Mouse (Mus musculus) right cerebral cortex, adult 2 months (tissue): ENCODE measurements around the gene Hipk4.

Experiments used
- DNase-seq, 2 experiments: peaks; one replicate each; pipeline ENCODE4 v3.0.0; 2021 to 2022; ENCODE audit warnings: low spot score in 2 of 2

Gene Hipk4

DNA sequence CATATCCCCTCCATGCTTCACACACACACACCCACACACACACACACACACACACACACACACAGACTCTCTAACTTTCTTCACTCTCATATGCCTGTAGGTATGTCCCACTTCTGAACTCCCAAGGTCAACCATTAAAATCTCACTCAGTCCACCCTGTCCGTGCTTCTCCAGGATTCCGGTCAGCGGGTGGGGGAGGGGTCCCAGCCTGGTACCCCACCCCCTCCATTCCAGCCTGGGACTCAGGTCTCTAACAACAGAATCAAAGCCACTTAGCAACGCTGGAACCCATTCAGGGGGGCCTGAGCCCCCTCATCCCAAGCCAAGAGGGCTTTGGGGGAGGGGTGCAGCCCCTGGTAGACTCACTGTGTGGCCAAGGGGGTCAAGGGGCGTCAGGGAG lies at the start of gene Hipk4:
Gene Hipk4, plus strand, starts transcription at position 301 of the 400 bp plus-strand sequence.
- DNase-seq = no peak

DNA sequence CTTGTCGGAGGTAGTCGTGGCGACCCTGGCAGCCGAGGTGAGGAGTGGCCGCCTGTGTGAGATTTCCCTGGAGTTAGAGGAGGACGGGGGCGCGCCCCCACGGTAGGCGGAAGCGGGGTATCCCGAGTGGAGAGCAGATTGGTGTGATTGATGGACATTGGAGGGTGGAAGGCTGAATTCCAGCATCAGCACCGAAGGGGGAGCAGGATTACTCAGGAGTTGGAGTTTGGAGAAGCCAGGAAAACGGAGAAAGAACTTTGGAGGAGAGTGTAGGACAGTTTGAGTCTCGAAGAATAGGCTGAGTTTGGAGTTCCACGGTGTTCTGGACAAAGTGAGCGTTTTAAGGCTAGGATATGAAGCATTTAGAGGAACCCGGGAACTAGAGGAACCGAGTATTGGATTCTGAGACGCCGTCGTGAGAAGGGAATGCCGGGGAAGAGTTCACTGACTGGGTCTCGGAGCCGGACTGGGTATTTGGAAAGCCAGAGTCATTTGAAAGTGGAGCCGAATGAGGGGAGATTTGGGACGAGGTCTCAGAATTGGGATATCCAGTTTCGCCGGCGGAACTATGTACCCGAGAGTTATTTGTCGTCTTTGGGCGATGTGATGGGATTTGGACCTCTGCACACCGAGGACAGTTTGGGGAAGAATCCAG lies 49.1 kb upstream of the Hipk4 start:
- DNase-seq = no peak

DNA sequence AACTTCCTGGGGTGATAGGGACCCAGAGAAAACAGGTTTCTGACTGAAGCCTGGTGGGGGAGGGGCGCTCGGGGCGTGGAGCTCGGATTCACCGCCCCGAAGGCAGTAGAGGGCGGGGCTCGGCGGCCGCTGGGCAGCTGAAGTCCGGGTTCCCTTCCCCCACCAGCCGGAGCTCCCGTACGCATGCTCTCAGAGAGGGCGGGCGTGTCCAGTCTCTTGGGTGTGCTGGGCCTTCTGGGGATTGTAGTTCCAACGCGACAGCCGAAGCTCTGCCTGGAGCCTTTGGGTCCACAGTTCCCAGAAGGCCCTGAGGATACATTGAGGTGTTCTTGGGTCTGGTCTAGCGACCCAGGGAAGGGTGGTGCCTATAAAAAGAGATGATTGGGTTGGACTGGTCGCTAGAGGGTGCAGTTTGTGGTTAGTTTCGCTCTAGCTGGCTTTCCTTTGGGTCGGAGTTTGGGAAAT lies 48.5 kb upstream of the Hipk4 start:
- DNase-seq = peak; percentile 96 to 99

DNA sequence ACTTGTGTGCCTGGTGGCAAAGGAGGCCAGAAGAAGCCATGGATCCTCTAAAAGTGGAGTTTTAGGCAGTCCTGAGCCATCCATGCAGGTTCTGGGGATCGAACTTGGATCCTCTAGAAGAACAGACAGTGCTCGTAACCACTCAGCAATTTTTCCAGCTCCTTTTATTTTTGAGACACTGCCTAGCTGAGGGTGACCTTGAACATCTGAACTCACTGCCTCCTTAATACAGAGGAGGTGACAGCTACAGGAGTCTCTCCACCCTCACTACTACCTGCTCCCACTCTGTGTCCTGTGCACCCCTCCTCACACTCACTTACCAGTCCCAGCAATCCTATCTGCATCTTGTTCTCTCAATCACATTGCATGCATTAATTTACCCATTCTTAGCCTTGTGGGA lies 47.5 kb upstream of the Hipk4 start:
- no peak for DNase-seq

DNA sequence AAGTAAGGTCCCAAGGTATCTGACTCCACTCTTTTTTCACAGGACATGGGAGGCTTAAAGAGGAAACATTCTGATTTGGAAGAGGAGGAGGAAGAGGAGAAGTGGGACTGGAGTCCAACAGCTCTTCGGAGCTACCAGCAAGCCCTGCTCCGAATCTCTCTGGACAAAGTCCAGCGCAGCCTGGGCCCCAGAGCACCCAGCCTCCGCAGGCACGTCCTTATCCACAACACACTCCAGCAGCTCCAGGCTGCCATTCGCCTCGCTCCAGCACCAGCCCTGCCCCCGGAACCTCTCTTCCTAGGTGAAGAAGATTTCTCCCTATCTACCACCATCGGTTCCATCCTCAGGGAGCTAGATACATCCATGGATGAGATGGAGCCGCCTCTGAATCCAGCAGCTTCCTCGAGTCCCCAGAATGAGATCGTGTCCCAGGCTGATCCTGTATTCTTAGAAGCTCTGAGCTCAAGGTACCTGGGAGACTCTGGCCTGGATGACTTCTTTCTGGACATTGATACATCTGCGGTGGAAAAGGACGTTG lies 46.9 kb upstream of the Hipk4 start:
- DNase-seq = no peak

DNA sequence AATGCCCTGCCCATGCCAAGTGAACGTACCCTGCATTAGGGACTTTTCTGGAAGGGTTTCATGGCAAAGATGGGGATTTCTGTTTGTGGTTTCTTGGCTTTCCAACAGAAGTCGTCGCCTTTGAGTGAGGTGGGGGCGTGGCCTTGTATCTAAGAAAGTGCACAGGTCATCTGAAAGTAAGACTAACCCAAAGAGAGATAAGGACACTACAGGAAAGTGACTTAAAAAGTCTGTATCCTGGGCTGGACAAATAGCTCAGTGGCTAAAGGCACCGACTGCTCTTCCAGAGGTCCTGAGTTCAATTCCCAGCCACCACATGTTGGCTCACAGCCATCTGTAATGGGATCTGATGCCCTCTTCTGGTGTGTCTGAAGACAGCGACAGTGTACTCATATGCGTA lies 44.5 kb upstream of the Hipk4 start:
- DNase-seq = no peak

DNA sequence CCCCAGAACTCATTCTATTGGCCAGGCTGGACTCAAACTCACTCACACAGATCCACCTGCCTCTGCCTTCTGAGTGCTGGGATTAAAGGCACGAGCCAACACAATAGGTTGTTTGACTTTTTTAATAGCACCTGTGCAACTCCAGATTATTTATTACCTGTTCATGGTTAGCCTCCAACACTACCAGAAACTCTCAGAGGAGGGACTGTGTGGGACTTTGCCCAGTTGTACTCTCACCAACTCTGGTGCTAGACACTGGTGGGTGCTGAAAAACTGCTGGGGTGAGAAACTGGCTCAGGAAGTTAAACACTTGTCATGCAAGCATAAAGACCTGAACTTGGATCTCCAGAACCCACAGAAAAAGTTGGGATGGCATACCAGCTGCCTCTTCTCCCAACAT lies 43.3 kb upstream of the Hipk4 start:
- DNase-seq = no peak

DNA sequence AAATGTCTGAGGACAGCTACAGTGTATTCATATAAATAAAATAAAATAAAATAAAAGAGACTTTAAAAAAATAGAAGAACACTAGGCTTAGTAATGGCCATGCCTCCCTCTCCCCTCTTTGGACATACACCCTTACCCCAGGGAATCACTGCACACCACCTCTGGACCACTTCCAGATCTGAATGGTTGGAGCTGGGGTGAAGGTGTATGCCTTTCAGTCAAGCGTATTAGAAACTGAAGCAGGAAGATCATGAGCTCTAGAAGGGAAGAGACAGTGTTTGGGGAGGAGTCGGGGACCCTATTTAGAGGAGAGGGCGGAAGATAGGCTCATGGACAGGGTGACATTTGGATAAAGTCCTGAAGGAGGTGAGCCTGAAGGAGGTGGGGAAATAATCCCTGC lies 42.6 kb upstream of the Hipk4 start:
- DNase-seq = no peak

DNA sequence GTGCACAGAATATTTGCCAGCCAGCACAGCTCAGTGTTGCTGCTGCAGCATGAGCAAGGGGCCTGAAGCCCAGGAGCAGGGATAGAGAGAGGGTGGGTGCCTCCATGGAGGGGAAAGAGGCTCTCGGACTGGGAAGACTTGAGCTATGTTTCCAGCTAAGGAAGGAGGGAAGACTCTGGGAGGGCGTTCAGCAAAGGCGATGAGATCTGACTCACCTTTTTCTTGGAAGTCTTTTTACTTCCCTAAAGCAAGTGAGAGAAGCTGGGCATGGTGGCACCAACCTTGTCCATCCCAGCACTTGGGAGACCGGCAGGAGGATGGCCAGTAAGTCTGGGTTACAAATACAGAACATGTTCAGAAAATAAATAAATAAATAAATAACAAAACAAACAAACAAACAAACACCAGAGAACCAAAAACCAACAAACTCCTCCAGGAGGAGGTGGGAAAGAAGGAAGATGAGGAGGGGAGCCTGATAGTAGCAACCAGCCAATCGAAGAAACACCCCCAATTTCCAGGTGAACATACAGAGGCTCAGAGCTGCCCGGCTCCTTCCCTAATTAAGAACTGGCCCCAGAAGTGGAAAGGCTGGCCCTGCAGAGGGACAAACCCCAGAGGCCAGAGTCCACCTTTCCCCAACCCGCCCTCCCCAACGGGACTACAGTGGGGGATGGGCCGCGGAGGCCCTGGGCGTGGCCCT lies 42.0 kb upstream of the Hipk4 start:
- DNase-seq = peak in 1 of 2 experiments; percentile 10

DNA sequence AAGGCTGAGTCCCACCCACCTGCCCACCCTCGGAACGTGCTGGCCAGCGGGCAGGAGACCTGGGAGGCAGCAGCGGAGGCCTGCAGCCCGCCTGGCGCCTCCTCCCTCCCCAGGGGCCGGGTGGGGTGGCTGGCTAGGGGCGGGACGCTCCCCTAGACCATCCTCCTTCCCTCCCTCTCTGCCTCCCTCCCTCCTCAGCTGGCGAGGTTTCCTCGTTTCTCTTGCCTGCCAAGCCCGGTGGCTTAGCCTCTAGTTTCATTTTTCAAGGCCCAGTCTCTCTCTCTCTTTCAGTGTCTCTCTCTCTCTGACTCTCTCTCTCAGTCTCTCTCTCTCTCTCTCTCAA lies 41.5 kb upstream of the Hipk4 start:
- DNase-seq = peak; percentile 54 to 61

DNA sequence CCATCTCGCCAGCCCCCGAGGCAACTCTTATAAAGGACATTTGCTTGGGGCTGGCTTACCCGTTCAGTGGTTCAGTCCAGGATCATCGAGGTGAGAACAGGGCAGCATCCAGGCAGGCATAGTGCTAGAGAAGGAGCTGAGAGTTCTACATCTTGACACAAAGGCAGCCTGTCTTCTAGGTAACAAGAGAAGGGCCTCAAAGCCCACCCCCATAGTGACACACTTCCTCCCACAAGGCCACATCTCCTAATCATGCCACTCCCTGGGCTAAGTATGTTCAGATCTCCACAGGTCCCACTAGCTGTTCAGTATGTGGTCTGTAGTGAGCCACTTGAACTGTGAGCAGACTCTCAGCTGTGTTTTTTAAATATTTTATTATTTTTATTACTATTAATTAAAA lies 39.2 kb upstream of the Hipk4 start:
- DNase-seq = no peak

DNA sequence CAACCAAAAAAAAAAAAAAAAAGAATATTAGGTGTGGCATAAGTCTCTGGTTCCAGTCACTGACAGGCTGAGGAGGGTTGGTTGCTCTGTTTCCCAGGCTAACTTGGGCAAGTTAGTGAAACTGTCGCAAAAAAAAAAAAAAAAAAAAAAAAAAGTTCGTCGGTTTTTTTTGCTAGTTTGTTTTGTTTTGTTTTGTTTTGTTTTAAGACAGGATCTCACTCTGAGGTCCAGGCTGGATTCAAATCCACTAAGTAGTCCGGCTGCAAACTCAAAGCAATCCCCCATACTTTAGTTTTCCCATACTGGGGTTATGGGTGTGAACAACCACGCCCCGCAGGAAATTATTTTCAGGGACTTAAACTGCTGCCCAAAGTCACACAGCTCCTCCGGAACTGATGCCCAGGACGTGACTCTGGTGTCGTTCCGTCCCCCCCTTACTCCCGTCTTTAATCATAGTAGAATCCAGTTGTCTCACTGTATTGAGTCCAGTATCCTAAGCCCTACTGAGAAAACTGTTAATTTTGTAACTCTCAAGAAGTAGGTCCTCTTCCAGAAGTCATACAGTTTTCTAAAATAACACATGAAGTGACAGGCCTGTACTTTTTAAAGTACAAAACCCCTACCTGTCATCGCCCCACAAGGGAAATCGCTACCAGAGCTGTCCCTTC lies 36.8 kb upstream of the Hipk4 start:
- DNase-seq = peak; percentile 7 to 15

DNA sequence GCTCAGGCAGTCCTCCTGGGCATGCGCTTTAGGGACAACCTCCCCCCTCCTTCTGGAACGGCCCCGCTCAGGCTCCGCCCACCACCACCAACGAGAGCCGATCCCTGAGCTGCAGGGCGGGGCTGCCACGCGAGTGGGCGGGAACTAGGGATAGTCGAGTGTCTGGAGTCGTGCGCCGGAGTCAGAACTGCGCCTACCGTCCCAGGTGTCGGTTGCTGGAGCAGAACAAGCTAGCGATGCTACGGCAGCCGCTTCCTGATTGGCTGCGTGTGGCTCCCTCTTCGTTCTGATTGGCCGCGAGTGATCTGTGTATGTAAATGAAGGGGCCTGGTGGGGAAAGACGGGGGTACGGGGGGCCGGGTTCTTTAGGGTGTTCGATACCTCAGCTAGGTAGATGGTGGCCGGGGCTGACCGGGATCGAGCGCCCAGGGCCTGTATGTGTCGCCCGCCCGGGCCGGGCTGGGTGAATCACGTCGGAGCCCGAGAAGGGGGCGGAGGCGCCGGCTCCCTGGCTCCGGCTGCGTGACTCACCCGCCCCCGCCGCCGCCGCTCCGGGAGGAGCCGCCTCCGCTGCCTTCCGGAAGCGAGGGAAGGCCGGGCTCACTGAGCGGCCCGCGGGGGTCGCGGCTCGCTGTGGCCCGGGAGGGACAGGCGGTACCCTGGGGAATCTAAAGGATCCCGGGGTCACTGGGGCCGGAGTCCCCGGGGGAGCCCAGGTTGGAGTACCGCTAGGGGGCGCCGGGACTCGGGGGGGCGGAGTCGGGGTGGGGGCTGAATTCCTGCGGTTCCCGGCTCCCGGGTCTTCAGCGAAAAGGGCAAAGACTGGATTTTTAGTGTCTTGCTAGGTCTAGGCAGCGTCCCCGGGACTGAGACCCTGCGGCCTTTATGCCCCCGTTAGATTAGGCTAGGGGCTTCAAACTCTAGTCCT lies 36.0 kb upstream of the Hipk4 start, which contains the start of gene Sertad1:
Gene Sertad1, plus strand, starts transcription at position 141 of the 928 bp plus-strand sequence.
- peak; percentile 99 to 100 for DNase-seq

DNA sequence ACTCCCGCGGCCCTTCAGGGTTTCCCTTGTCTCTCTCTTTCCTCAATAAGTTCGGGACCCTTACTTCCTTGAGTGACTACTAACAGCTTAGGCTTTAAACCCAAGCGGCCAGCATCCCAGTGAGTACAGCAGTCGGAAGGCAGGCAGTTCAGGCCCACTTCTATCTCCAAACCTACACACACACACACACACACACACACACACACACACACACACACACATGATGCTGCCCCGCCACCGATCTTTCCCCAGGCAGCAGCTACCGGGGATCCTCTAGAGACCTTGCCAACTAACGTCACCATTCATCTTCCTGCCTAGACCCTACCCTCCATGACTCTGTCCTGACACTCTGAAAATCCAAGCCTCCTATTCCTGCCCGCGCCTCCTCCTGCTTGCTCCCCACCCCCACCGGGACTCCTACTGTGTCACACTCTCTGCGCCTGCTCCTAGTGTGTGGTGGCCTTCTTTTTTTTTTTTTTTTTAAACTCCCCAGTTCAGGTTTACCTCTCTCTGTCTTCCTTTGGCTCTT lies 35.3 kb upstream of the Hipk4 start:
- DNase-seq = peak; percentile 69 to 75

DNA sequence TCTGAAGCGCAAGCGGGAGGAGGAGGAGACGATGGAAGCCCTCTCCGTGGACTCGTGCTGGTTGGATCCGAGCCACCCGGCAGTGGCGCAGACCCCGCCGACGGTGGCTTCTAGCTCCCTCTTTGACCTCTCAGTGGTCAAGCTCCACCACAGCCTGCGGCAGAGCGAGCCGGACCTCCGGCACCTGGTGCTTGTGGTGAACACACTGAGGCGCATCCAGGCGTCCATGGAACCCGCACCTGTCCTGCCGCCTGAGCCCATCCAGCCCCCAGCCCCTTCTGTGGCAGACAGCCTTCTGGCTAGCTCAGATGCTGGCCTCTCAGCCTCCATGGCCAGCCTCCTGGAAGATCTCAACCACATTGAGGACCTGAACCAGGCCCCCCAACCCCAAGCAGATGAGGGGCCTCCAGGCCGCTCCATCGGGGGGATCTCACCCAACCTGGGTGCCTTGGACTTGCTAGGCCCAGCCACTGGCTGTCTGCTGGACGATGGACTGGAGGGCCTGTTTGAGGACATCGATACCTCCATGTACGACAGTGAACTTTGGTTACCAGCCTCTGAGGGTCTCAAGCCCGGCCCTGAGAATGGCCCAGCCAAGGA lies 33.7 kb upstream of the Hipk4 start:
- no peak for DNase-seq

DNA sequence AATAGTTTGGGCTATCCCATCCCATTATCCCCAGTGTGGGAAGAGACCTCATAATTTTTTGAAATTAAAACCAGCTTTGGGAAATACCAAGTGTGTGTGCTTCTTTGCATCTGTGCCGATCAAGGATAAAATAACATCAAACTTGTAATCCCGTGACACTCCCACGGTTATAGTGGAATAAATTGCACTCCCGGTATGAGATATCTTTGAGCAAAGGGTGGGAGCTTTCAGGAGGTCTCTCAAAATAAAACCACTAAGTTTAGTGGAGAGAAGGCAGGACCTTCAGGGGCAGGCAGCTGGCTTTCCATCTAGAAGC lies 32.9 kb upstream of the Hipk4 start:
- no peak for DNase-seq

DNA sequence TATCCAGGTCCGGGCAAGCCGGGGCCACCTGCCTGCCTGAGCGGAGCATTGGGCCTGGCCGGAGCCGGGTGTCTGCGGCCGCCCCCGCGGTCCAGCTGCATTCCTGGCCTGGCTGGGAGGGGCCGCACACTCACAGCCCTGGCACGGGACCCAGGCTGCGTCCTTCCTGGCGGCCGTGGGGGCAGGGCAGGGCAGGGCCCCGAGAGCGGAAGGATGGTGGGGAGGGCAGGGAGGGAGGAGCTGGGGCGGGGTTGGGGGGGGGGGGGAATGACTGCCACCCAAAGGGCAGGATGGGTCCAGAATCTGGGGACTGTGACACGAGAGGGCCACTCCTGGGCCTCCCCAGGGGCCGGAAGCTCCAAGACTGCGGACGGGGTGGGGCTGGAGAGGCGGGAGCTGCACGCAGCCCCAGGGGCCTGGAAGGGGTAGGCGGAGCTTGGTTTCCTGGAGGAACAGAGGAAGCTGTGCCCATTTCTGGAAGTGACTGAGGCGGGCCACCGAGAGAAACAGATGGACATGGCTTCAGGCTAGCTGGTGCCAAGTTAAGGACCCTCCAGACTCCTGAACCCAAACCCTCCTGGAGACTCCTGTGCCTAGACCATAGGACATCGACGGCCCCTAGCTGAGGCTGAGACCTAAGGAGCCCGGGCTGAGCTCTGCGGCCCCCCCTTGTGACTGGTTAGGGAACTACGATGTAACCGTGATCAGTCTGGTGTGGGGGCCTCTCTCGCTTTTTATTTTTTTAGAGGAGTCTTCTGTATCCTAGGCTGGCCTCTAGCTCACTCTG lies 32.3 kb upstream of the Hipk4 start:
- DNase-seq = peak; percentile 81 to 86

DNA sequence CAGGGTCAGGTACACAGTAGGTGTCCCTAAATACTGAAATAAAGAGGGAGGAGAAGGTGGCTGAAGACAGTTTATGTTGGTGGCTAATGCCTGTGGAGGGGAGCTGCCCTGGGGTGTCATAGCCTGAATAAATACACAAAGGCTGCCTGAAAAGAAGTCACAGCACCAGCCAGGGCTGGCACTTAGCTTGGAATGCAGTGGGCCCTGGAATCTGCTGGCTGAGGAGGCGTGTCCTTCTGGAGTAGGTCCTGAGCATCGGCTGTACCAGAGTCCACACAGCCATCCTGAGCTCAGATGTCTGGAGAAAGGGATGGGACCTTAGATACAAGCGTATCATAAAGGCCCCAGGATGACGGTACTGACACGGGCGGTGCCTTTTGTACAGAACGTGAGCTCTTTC lies 31.2 kb upstream of the Hipk4 start:
- no peak for DNase-seq

DNA sequence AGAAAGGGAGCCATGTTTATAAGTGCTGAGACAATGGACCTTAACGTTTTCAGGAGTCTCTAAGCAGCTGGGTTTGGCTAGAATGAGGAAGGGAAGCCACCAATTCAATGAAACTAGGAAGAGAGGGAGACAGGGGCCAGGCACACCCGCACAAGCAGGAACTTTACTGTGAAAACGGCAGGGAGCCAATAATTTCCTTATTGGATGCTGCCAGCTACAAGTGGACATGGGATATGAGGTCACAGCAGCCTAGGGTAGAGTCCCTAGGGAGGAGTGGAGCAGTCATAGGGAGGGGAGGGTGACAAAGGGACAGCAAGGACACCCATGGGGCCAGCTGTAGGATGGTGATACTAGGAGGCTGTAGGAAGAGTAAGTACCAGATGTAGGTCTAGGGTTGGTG lies 30.0 kb upstream of the Hipk4 start:
- no peak for DNase-seq

DNA sequence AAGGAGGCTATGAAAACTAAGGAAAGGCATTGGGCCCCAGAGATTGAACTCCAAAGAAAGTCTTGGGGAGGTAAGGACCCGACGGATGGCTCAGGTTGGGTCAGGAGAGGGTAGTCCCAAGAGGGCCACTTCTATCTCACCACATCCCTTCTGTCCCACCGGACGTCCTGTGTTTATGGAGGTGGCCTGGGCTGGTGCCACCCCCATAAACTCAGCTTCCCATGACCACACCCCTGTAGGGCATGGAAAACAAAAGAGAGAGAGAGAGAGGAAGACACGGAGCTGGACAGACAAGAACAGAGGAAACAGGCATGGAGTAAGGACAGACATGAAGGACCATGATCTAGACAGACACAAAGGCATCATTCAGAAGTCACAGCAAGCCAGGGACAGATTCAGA lies 29.6 kb upstream of the Hipk4 start:
- no peak for DNase-seq
